Mouse (Mus musculus) heart, adult 2 months (tissue): ENCODE measurements around the gene Dcakd. TPM values are rescaled to one million over a fixed set of nuclear protein-coding genes. Genes with fewer than 3 reads are reported as not detected.

Source experiments
- DNase-seq, 2 experiments: peaks; one replicate each; pipeline ENCODE4 v3.0.0; 2021
- H3K27ac ChIP-seq: fragments of 200-600 bp; 2 replicates; pipeline ENCODE4 v1.8.1; 2022
- H3K27me3 ChIP-seq: fragments of 200-500 bp; 2 replicates; pipeline ENCODE4 v1.6.1; 2012; ENCODE audit warnings: mild to moderate bottlenecking, low read length, inconsistent platforms, mixed read lengths; ENCODE audit not compliant: control insufficient read depth, insufficient read depth
- H3K36me3 ChIP-seq: fragments of 200-500 bp; 2 replicates; pipeline ENCODE4 v1.6.1; 2012; ENCODE audit warnings: low read length, inconsistent platforms; ENCODE audit not compliant: control insufficient read depth, insufficient read depth
- H3K4me1 ChIP-seq: fragments of 200-500 bp; 2 replicates; pipeline ENCODE4 v1.6.1; 2011; ENCODE audit warnings: low read length; ENCODE audit not compliant: control insufficient read depth, insufficient read depth
- H3K4me3 ChIP-seq: fragments of 200-600 bp; 2 replicates; pipeline ENCODE4 v1.8.1; 2022
- H3K79me2 ChIP-seq: fragments of 200-500 bp; replicated peaks from 2 replicates; pipeline ENCODE4 v1.6.1; 2012; ENCODE audit warnings: mild to moderate bottlenecking, inconsistent platforms, low read length, moderate library complexity, mixed read lengths; ENCODE audit not compliant: control insufficient read depth, insufficient read depth
- H3K9ac ChIP-seq: fragments of 200-500 bp; 2 replicates; pipeline ENCODE4 v1.6.1; 2012; ENCODE audit warnings: low read depth, mild to moderate bottlenecking, control low read depth, inconsistent platforms, low read length, mixed read lengths
- CTCF ChIP-seq: fragments of 200-600 bp; IDR thresholded peaks from 2 replicates; pipeline ENCODE4 v1.8.1; 2022; ENCODE audit warnings: antibody characterized with exemption, mild to moderate bottlenecking, moderate library complexity
- EP300 ChIP-seq: fragments of 200-500 bp; IDR thresholded peaks from 2 replicates; pipeline ENCODE4 v1.6.1; 2011; ENCODE audit warnings: low read depth, low read length, control low read depth; ENCODE audit not compliant: insufficient read depth
- POLR2A ChIP-seq: fragments of 200-500 bp; IDR thresholded peaks from 2 replicates; pipeline ENCODE4 v1.6.1; 2011; ENCODE audit warnings: mild to moderate bottlenecking, low read depth, low read length, control low read depth; ENCODE audit not compliant: insufficient read depth
- WGBS: fragments of 180-500 bp; shearing (Covaris S2); methylation state at CpG from one replicate; pipeline ENCODE4 v1.1.7; 2018; 5-methylcytosine and 5-hydroxymethylcytosine counted together
- intact Hi-C: fragments of 180-260 bp; cut with DNase I; formaldehyde crosslinking; loops from one replicate; pipeline ENCODE4 v1.15.1; 2025
- polyA plus RNA-seq: library from polyadenylated mRNA; depleted of rRNA; stranded (reverse); fragments of >200 nt; gene quantifications from 2 replicates; pipeline ENCODE4 v1.2.3, GENCODE M21; 2012
- total RNA-seq, 2 experiments: library from RNA; stranded (reverse); gene quantifications; 2 replicates each; pipeline ENCODE4 v1.2.3; 2021

Dcakd gene
- total and polyA plus RNA-seq, 3 experiments = 69.3 to 122 (median 75.0) TPM

GRCm38 (mm10) chr11:103043982-103044381, 15.8 kb upstream of the Dcakd start:
- H3K27ac ChIP-seq = no peak overlapping the region
- H3K4me3 ChIP-seq = no peak overlapping the region
- no peak overlapping the region for H3K9ac ChIP-seq
- peaks cover 1% of the 10 kb centered on the region for H3K4me1 ChIP-seq
- no peak for DNase-seq
- H3K79me2 ChIP-seq = peaks cover 2% of the 10 kb centered on the region; the same call in 1 of the 2 replicates
- WGBS = 96% methylated on average over 3 of the region's 3 CpGs
- intact Hi-C loops = no loop called here
- TF ChIP-seq CTCF (no peak), EP300 (no peak), POLR2A (no peak)
- H3K27me3 ChIP-seq = no peaks in the 10 kb centered on the region
- no peaks in the 10 kb centered on the region for H3K36me3 ChIP-seq

GRCm38 (mm10) chr11:103042828-103043227, 14.7 kb upstream of the Dcakd start:
- Histone ChIP-seq H3K27ac (no peak overlapping the region), H3K4me1 (peaks cover 1% of the 10 kb centered on the region), H3K4me3 (no peak overlapping the region), H3K79me2 (peaks cover 2% of the 10 kb centered on the region; the same call in 1 of the 2 replicates), H3K27me3 (no peaks in the 10 kb centered on the region), H3K36me3 (no peaks in the 10 kb centered on the region), H3K9ac (no peak overlapping the region)
- no peak for TF ChIP-seq CTCF
- no peak for TF ChIP-seq POLR2A
- no peak for TF ChIP-seq EP300
- intact Hi-C loops = no loop called here
- 67% methylated on average over 4 of the region's 4 CpGs for WGBS
- no peak for DNase-seq

- no peaks in the 10 kb centered on the region; the same call in 1 of the 2 replicates for H3K36me3 ChIP-seq
- TF ChIP-seq POLR2A (no peak), CTCF (no peak), EP300 (no peak)
- H3K9ac ChIP-seq = no peak overlapping the region
- intact Hi-C loops = no loop called here
- no peak overlapping the region for H3K27ac ChIP-seq
- peaks cover 7% of the 10 kb centered on the region for H3K4me1 ChIP-seq
- DNase-seq = no peak
- H3K79me2 ChIP-seq = peaks cover 6% of the 10 kb centered on the region
- H3K4me3 ChIP-seq = no peak overlapping the region
- no peaks in the 10 kb centered on the region for H3K27me3 ChIP-seq
- WGBS = 14% methylated on average over 6 of the region's 6 CpGs
These were observed 9.9 kb upstream of the Dcakd start for GRCm38 (mm10) chr11:103038037-103038436.

GRCm38 (mm10) chr11:103036881-103037465, 8.8 kb upstream of the Dcakd start:
- intact Hi-C loops = no loop called here
- H3K27me3 ChIP-seq = no peaks in the 10 kb centered on the region
- peaks cover 2% of the 10 kb centered on the region for H3K36me3 ChIP-seq
- peaks cover 10% of the 10 kb centered on the region for H3K4me1 ChIP-seq
- no peak overlapping the region for H3K27ac ChIP-seq
- DNase-seq = no peak
- TF ChIP-seq EP300 (no peak), CTCF (no peak), POLR2A (no peak)
- H3K4me3 ChIP-seq = no peak overlapping the region
- no peak overlapping the region for H3K9ac ChIP-seq
- peaks cover 6% of the 10 kb centered on the region for H3K79me2 ChIP-seq
- 68% methylated on average over 8 of the region's 8 CpGs for WGBS

- Histone ChIP-seq H3K27me3 (no peaks in the 10 kb centered on the region), H3K27ac (no peak overlapping the region), H3K79me2 (peaks cover 6% of the 10 kb centered on the region), H3K9ac (no peak overlapping the region), H3K4me1 (peaks cover 9% of the 10 kb centered on the region), H3K36me3 (peaks cover 2% of the 10 kb centered on the region), H3K4me3 (no peak overlapping the region)
- WGBS = 70% methylated on average over 6 of the region's 6 CpGs
- DNase-seq = no peak
- TF ChIP-seq EP300 (no peak), CTCF (no peak), POLR2A (no peak)
- intact Hi-C loops = no loop called here
These were observed 6.9 kb upstream of the Dcakd start for GRCm38 (mm10) chr11:103035007-103035406.

- intact Hi-C loops = no loop called here
- Histone ChIP-seq H3K27ac (no peak overlapping the region), H3K4me1 (peaks cover 9% of the 10 kb centered on the region), H3K4me3 (no peak overlapping the region), H3K27me3 (no peaks in the 10 kb centered on the region), H3K36me3 (peaks cover 6% of the 10 kb centered on the region), H3K79me2 (peaks cover 4% of the 10 kb centered on the region), H3K9ac (peak overlapping the region; percentile 26; the same call in 1 of the 2 replicates)
- no peak for TF ChIP-seq EP300
- TF ChIP-seq POLR2A = no peak
- no peak for TF ChIP-seq CTCF
- WGBS = 57% methylated on average over 3 of the region's 3 CpGs
- DNase-seq = no peak
These were observed 4.9 kb upstream of the Dcakd start for GRCm38 (mm10) chr11:103033030-103033429.
